Mouse (Mus musculus) sigmoid colon, adult 10 weeks (tissue): Measurements from ENCODE around the gene Zfp217. TPM values are rescaled to one million over a fixed set of nuclear protein-coding genes. Genes with fewer than 3 reads are reported as not detected.

Experiments used
- polyA plus RNA-seq: library from polyadenylated mRNA; stranded (reverse); fragments of 350-450 nt; fragmentation: Illumina TruSeq; extraction: RNeasy Lipid Tissue Mini Kit (QIAGEN cat#74804); gene quantifications from one replicate; pipeline ENCODE4 v1.2.3, GENCODE M21; 2014; ENCODE audit warnings: low read depth, low replicate concordance

Zfp217 gene
- polyA plus RNA-seq, result 30.6 TPM

GRCm38 (mm10) chr2:170147661-170148153, at the start of gene Zfp217:
TSS of gene Zfp217 (minus strand) at chr2:170148103.

